Mouse (Mus musculus) layer of hippocampus, adult 11-12 months (tissue): ENCODE measurements around the gene Fbxl19.

Source experiments
- DNase-seq: peaks from one replicate; pipeline ENCODE4 v3.0.0; 2022; ENCODE audit warnings: low spot score

Gene Fbxl19

DNA sequence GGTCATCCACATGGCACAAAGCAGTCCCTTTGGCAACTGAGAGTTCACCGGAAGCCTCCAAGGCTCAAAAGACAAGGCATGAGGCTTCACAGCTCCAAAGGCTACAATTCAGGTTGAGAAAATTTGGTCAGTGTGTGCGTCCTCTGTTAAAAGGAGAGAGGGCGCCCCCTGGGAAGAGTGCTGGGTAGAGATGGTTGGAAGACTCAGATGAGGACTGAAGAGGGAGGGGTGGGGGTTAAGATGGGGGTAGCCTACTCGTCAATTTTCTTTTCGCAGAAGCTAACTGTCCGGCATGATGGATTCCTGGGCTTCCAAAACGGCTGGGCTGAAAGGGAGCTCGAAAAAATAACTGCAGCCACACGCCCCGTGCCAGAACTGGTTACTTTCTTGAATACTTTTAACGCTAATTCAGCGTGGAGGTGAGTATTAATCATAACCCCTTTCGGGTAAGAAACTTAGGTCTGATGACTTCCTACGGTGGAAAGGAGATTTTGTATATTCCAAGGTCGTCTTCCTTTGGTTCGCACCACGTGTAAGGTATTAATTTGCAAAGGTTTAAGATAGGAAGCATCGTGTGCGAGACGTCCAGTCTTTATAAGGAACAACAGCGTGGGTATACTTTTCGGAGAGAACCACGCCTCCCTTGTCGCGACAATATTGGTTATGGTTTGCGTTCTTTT is at the start of gene Fbxl19:
Fbxl19 (plus strand) TSS at position 178 of the 680 bp plus-strand sequence.
- peak; percentile 86 for DNase-seq

DNA sequence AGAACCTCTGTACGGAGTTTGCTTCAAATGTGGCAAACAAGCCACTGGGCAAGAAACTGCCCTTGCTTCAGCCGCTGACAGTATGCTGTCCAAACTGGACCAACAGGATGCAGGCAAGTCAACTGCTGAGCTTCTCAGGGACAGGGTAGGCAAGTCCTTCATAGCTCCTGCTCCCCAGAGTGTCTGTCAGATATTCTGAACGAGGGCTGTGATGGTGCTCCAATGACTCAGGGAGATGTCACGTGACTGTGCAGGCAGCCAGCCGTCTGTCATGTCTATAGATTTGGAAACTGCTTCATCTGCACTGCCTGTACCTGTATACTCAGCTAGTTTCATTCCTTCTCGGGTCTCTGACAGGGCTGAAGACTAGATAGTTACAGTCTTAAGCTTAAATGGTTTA is 45.4 kb upstream of the Fbxl19 start:
- DNase-seq: no peak

DNA sequence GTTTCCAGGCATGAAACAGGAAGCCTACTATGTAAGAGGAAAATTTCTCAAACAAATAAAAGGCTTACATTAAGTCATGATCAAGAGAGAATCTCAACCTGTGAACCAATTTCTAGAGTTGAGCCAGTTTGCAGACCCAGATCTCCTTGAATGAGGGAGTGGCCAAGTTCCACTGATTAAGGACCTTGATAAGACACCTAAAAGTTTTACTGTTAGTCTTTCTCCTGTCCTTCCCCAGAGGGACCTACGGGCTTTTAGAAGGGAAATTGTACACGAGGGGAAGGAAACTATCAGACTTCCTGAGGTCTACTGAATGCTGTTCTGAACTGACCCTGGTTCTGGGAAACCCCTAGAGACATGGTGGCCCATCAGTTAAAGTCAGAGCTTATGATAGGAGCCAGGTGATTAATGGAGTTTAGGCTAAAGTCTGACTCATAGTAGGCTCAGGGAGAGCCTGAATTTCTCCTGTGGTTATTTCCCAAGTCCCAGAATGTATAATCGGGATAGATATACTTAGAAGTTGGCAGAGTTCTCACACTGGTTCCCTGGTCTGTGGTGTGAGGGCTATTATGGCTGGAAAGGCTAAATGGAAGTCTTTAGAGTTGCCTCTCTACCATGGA is 43.5 kb upstream of the Fbxl19 start:
- no peak for DNase-seq

DNA sequence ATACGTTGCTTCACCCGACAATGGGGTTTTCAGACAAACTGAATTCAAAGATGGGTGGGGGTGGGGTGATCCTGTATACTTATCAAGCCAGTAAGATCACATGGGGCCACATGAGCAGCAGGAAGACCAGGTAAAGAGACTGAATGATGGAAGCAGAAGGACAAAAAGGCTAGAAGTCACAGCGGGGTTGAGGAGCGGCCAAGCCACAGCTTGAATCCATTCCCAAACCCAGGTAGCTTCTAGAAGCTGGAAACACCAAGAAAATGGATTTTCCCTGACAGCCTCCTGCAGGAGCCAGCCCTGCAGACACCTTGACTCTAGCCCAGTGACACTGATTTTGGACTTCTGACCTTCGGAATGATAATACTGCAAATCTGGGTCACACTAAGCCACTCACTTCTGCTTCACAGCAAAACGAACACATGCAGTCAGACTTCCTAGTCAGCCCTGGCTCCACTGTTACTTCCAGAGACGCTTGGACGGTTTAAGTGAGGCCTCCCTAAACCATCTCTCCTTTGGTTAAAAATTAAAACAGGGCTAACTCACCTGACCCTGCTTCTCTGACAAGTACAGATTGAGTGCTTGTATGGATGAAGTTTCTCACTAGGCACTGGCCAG is 40.7 kb upstream of the Fbxl19 start:
- DNase-seq: no peak

DNA sequence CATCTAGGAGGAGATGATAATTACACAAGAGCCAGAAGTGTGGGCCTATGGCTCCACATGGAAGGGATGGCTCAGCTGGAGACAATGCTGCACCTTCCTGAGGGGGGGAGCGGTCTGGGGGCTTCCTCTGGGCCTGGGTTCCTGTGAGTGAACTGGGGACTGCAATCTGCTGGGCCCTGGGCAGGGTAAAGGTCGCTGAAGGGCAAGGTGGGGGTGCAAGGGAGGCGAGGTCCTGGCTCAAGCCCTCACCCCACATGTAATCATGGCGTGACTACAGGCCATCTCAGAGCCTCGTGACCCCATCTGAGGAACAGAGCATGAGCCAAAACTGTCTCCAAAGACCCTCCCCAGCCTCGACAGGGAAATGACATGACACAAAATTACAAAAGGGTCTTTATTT is 39.7 kb upstream of the Fbxl19 start:
- DNase-seq: no peak

DNA sequence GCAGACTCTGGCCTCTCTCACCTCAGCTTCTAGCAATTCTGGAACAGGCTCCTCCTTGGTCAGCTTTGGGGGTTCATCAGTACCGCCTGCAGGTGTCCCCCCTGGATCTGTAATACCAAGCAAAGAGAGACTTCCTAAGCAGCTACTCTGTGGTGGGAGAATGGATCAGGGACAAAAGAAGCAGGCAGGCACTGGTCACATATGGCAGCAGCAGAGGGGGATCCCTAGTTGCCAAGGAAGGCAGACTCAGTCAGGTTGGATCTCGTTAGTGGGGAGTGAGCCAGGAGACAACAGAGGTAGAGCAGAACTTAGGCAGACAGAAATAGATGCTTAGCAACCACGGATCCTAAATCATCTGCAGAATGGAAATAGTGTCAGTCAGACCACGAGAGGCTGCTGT is 38.6 kb upstream of the Fbxl19 start:
- no peak for DNase-seq

DNA sequence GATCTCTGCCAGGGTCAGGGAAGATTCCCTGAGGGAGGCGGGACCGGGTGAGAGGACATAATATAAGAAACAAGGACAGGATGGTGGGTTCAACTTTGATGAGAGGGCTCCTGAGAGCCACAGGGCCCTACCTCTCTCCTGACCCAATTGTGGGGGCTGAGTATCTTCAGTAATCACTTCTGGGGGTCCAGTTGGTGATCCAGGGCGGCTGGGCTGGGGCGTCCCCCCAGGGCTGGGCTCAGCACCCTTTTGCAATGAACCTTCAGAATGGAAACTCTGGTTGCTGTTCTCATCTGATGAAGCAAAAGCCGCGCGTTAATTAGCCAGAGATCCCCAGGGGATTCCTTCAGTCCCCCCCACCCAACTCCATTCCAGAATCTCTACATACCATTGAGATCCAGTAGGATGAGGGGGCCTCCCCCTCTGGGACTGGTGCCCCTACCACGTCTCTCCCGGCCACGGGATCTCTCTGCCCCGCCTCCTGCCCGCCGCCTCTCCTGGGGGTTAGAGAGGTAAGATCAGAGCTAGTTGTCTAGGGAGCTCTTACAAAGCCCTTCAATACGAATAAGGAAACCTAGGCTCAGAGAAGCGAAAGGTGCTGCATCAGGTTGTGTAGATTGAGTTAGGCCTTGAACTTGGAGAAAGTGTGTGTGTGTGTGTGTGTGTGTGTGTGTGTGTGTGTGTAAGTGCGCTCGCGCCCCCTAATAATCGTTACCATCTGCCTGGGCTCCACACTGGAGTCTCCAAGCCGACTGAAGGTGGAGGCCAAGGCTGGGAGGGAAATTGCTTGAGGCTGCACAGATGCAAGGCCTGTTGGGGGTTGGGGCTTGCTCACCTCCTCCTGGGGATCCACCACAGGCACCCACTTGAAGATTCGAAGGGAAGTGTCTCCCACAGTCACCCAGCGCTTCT is 37.0 kb upstream of the Fbxl19 start:
- no peak for DNase-seq

DNA sequence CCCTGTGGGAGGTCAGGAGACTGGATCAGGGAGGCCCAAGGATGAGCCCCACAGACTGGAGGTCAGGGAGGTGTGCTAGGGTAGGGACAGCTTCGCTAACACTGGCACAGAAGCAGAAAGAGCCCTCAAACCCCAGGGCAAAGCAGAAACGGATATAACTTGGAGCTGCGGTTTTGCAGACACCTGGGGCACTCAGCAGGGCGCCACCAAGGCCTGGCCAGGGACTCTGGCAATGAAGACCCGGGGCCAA is 36.5 kb upstream of the Fbxl19 start:
- DNase-seq: no peak

DNA sequence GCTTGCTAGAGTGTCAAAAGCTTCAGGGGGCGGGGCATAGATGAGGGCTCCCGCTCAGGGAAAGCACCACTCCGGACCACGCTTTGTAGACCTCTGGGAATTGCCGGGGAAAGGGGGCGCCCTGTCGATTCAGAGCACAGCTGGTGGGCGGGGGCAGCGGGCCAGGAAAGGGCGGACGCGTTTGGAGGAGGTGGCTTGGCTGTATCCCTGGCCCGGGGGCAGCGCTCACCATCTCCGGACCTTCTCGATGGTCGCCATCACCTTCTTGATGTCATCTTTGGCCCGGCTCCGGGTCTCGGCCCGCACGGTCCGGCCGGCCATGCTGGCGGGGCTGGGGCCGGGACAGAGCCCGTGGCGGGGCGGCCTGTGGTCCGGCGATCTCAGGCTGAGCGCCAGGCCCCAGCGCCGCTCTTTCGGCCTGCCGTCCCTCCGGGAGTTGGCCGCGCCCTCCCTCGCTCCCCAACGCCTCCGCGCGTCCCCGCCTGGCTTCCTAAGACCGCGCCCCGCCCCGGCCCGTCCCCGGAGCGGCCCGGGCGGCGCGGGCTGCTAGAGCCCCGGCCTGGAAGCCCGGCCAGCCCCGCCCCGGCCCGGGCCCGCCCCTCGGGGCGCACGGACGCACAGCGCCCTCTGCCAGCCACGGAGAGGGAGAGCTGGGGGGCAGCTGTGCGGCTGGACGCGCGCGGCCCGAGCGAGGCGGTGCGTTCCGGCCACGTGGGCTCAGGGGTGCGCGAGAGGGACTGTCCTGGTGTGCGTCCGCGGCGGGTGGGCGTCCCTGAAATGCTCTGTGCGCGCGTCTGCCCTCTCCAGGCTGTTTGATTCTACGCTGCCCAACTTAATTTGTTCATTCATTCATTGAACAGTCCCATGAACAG is 35.9 kb upstream of the Fbxl19 start, which contains the start of gene Bcl7c:
Bcl7c (minus strand) TSS at position 727 of the 872 bp plus-strand sequence.
- peak; percentile 86 for DNase-seq

DNA sequence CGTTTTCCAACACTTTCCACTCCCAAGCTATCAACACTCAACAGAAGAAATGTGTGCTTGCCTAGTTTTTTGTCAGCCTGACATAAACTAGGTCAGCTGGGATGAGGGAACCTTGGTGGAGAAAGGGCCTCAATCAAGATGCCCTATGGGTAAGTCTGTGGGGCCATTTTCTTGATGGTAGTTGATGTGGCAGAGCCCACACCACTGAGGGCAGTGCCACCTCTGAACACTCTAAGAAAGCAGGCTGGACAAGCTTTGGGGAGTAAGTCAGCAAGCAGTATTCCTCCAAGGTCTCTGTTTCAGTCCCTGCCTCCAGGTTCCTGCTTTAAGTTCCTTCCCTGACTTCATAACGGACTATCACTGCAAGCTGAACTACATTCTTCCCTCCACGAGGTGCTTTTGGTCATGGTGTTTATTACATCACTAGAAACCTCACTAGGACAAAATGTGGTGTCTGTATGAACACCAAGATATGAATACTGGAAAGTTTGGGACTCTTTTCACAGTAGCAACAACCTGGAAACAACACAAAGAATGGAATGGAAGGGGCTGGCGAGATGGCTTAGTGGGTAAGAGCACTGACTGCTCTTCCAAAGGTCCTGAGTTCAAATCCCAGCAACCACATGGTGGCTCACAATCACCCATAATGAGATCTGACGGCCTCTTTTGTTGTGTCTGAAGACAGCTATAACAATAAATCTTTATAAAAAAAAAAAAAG is 34.9 kb upstream of the Fbxl19 start:
- no peak for DNase-seq

DNA sequence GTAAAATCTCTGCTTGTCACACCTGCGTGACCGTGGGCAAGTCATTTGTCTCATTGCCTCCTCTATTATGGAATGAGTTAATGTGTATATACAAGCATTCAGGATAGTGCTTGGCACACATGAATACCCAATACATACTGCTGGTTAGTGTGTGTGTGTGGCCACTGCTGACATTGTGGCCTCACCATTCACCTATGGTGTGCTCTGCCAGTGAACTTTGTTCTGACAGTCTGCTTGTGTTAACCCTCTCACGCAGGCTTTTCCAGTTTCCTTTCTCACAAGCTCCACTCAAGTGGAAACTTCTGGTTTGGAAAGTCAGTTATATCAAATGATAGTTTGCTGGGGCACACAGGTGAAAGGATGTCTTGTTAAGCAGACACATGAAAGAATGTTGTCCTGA is 33.3 kb upstream of the Fbxl19 start:
- no peak for DNase-seq

DNA sequence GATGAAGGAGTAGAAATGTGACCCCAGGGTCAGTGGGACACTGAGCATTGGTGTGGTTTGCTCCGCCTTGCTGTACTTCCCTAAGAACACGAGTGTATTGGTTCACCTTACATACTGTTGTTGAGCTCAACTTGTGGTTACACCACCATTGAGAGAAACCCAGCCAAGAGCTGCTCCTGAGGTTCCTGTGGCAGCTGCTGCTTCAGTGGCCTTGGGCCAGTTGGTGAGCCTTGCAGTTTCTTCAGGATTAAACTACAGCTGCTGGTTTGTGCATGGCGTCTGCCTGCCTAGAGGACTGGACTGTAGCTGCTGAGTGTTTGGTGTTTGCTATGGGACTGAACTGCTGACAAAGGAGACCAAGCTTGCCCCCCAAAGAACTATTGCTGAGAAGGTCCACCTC is 32.9 kb upstream of the Fbxl19 start:
- no peak for DNase-seq

DNA sequence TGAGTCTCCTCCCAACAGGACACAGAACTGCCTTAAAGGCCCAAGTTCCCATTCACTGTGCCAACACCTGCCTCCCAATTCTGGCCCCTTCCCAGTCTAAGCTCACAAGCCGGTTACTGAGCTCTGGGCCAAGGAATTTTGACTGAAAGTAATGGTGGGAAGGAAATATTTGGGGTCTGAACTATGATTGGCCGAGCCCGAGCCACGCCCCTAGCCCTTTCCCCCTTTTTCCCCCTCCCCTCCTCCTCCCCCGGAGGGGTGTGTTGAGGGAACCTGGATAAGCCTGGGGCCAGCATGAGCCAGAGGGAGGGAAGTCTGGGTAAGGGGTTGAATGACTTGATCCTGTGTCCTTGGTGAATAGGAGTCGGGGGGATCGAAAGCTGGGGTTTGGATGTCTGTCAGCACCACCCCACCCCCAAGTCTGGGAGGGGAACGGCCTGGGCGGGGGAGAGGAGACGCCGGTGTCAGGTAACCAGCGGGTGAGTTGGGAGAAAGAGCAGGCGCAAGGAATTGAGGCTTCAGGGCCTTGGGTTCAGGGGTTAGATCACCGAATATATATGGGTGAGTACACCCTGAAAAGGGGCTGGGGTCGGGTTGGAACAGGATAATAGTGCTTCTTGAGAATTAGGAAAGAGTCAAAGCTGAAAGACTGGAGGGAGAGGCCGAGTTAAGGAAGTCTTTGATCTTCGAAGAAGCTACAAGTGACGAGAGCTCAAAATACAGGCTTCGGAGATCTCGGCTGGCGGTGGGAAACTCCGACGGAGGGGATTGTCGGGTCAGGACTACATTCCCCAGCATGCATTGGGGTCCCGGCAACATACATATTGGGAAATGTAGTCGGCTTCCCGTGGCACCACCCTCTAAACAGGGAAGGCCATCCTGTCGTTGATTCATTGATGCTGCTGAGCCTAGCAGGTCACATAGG is 31.6 kb upstream of the Fbxl19 start, which contains the start of gene Ctf1:
Ctf1 (plus strand) TSS at position 276 of the 925 bp plus-strand sequence.
- peak; percentile 76 for DNase-seq

DNA sequence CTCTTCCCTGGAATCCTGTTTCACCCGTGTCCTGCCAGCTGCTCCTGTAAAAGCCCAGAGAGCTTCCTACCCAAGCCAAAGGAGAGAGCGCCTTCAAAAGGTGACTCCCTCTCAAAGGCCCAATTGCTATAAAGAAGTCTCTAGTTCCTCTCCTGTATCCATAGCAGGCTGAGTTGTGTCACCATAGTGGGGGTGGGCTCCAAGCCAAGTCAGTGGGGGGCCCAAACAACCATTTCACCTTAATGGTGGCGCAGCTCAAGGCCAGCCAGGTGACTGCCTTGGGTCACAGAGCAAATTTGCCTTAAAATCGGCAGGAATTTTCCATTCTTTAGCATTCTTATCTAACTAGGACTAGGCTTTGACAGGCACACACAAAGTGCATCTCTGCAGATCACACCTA is 29.5 kb upstream of the Fbxl19 start:
- no peak for DNase-seq

DNA sequence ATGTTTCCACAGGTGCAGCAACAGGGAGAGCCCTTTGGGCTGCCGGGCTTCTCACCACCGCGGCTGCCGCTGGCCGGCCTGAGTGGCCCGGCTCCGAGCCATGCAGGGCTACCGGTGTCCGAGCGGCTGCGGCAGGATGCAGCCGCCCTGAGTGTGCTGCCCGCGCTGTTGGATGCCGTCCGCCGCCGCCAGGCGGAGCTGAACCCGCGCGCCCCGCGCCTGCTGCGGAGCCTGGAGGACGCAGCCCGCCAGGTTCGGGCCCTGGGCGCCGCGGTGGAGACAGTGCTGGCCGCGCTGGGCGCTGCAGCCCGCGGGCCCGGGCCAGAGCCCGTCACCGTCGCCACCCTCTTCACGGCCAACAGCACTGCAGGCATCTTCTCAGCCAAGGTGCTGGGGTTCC is 27.4 kb upstream of the Fbxl19 start:
- DNase-seq: peak; percentile 45

DNA sequence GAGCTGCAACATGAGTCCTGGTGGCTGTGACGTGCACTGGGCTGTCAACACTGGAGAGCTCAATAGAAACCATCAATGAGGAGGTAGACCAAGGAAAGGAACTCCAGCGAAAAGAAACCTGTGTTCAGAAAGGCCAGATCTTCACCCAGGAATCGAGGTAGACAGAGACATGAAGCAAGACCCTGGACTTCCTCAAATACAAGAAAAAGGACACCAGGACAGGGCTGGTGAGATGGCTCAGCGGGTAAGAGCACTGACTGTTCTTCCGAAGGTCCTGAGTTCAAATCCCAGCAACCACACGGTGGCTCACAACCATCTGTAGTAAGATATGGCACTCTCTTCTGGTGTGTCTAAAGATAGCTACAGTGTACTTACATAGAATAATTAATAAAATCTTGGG is 26.0 kb upstream of the Fbxl19 start:
- no peak for DNase-seq

DNA sequence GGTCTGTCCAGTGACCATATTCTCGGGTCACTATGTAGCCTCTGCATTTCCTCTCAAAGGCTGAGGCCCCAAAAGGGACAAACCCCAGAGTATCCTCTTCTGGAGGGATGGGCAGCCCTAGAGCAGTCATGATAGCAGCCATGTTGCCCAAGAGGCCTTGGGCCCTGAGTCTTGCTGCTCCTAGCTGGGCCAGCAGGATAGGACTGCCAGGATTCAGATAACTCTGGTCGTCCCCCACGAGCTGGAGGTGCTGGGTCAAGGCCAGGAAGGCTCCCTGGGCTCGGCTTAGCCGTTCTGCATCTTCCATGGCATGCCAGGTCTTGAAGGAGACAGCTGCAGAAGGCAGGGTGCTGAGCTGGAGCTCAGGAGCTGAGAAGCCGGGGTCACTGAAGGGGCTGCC is 25.1 kb upstream of the Fbxl19 start:
- no peak for DNase-seq

DNA sequence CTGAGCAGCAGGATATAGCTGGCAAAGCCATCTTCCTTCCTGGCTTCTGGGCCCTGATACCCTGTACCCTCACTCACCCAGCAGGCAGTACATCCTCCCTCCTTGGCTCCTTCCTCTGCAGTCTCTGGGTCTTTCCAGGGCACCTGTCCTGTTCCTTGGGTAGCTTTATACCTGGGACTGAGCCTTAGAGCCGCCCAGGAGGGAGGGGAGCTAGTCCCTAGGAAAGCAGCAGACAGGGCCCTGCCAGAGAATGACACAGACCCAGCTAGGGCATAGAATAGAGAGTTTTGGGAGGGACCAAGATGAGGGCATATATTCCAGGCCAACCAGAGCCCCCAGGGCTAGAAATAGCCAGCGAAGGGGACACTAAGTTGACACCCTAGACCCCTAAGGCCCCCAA is 18.9 kb upstream of the Fbxl19 start:
- DNase-seq: no peak

DNA sequence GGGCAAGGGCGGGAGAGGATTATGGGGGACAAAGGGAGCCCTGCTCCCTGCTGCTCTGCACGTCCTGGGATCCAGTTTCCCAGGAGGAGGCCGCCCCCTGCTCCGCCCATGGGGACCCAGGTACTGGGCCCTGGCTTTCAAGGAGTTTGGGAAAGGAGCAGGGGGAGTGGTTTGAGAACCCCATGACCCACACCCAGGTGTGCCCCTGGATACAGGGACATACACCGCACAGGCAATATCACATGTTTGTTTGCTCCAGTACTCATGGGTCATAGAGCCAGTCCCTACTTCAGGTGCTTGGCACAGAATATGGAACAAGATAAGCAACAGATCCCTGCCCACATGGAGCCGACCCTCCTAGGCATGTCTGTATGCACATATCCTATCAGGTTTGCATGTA is 18.4 kb upstream of the Fbxl19 start:
- DNase-seq: no peak

DNA sequence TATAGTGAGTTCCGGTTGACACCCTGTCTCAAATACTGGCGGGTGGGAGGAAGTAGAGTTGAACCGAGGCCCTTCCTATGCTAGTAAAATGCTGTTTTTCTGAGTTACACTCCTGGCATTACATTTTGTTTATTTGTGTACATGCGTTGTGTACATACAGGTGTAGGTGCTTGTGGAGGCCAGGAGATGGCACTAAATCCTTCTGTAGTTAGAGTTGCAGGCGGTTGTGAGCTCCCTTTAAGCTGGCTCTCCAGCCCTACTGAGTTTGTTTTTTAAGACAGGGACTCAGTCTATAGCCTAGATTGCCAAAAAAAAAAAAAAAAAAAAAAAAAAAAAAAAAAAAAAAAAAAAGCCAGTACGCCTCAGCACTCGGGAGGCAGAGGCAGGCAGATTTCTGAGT is 16.4 kb upstream of the Fbxl19 start:
- no peak for DNase-seq
